Mouse (Mus musculus): ENCODE data around the gene Tubb4b. TPM values are rescaled to one million over a fixed set of nuclear protein-coding genes. Genes with fewer than 3 reads are reported as not detected.

The Tubb4b gene
- polyA plus RNA-seq, 1 experiment from 2014 or later, result 462 TPM

DNA sequence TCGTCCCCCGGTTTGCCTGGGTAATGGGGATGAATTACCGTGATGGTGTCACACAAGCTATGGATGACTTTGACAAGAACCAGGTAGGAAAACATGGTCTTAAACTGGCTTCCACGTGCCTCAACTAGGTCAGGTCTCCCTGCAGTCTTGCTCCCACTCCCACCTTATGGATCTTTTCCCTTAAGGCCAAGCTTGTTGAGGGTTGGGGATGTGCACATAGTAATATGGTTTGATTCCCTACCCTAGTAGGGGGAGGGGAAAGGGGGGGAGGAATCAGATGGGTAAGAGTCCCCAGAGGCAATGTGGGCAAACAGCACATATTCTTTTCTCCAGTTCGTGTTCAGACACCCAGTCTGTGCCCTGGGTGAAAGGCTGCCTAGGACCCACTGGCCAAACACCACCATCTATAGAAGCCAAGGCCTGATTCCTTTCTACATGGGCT lies 3.1 kb downstream of the Tubb4b start:
- Histone ChIP-seq H3K4me3 (replicated peaks) (no peak overlapping the region), H3K9me3 (replicated peaks) (no peaks in the 10 kb centered on the region), H3K27ac (replicated peaks) (no peak overlapping the region), H3K9ac (replicated peaks) (no peak overlapping the region), H3K4me2 (no peak overlapping the region), H3K27me3 (replicated peaks) (no peaks in the 10 kb centered on the region), H3K4me1 (peaks cover 18% of the 10 kb centered on the region), H3K36me3 (peaks cover 5% of the 10 kb centered on the region; the same call in 1 of the 2 replicates)
- WGBS, result 75% methylated on average over 5 of the region's 5 CpGs
- no peak for ATAC-seq (ENCODE audit: low FRiP score)

DNA sequence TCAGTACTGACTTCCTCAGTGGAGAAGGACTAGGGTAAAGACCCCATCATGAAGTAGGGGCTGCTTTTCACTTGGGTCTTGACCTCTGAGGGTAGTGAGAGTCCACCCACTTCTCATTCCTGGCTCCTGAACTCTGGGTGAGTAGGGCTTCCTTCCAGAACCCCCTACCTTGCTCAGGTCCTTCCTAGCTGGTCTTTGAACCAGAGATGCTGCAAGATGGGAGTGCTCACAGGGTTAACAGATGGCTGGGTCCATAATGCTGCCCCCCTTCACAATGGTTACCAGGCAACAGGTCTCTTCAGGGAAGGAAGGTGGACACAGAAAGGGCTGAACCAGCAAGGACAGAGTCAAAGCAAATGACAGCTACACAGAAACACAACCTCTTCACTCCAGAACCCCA lies 6.1 kb downstream of the Tubb4b start, which contains the start of gene Fam166a:
Gene Fam166a, plus strand, starts transcription at position 301 of the 400 bp plus-strand sequence.
- Histone ChIP-seq H3K27ac (replicated peaks) (no peak within 1 kb of the TSS), H3K9ac (replicated peaks) (no peak within 1 kb of the TSS), H3K9me3 (replicated peaks) (no peaks in the 10 kb centered on the region), H3K4me1 (peaks cover 4% of the 10 kb centered on the region), H3K36me3 (peaks cover 5% of the 10 kb centered on the region; the same call in 1 of the 2 replicates), H3K4me3 (replicated peaks) (no peak within 1 kb of the TSS), H3K4me2 (no peak within 1 kb of the TSS), H3K27me3 (replicated peaks) (no peaks in the 10 kb centered on the region)
- no peak for ATAC-seq (ENCODE audit: low FRiP score)

DNA sequence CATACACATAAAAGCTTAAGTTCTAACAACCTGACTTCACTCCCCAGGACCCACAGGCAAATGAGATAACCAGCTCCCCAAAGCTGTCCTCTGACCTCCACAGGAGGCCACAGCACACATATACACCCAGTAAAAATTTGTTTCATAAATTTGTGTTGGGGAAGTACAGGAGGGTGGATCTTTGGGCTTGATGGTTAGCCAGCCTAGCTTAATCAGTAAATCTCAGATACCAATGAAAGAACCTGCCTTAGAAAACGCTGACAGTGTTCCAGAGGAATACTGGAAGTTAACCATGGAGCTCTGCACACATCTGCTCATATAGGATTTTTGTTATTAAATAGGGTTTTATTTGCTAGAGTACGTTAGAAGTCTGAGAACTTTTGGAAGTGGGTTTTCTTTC lies 6.8 kb downstream of the Tubb4b start:
- no peak for ATAC-seq (ENCODE audit: low FRiP score)
- Histone ChIP-seq H3K4me3 (replicated peaks) (no peak overlapping the region), H3K4me2 (no peak overlapping the region)

DNA sequence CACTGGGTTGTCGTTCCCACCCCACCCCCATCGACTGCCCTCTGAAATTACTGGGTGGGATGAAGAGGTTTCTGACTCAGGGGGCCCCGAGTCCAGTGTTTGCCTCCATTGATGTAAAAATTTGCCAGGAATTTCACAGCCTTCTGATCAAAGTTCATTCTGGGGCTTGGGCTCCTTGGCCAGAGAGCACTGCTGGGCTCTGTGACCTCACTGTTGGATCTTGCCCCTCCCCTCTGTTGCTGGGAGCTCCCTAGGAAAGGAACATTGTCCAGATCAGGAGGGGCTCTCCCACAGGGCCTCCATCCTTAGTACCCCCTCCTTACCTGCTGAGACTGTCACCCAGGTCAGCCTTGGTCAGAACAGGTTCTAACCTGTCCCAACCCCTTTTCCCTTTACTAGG lies 10.1 kb downstream of the Tubb4b start, which contains the start of gene Stpg3:
Gene Stpg3, minus strand, starts transcription at position 194 of the 400 bp plus-strand sequence.
- Histone ChIP-seq H3K27ac (replicated peaks) (no peak within 1 kb of the TSS), H3K36me3 (no peaks in the 10 kb centered on the region), H3K4me1 (peaks cover 17% of the 10 kb centered on the region), H3K9me3 (replicated peaks) (no peaks in the 10 kb centered on the region), H3K27me3 (replicated peaks) (peaks cover 4% of the 10 kb centered on the region; the same call in 1 of the 2 replicates), H3K4me3 (replicated peaks) (no peak within 1 kb of the TSS), H3K4me2 (no peak within 1 kb of the TSS), H3K9ac (replicated peaks) (no peak within 1 kb of the TSS)
- ATAC-seq (ENCODE audit: low FRiP score), result no peak
- WGBS, result 75% methylated on average over 3 of the region's 3 CpGs

More for the DNA sequence above, 6.8 kb downstream of the Tubb4b start:
- Histone ChIP-seq H3K36me3 (peaks cover 5% of the 10 kb centered on the region; the same call in 1 of the 2 replicates), H3K4me1 (no peaks in the 10 kb centered on the region), H3K9me3 (replicated peaks) (no peaks in the 10 kb centered on the region), H3K27ac (replicated peaks) (no peak overlapping the region), H3K27me3 (replicated peaks) (peaks cover 3% of the 10 kb centered on the region; the same call in 1 of the 2 replicates), H3K9ac (replicated peaks) (no peak overlapping the region)
- 60% methylated on average over 2 of the region's 2 CpGs for WGBS

DNA sequence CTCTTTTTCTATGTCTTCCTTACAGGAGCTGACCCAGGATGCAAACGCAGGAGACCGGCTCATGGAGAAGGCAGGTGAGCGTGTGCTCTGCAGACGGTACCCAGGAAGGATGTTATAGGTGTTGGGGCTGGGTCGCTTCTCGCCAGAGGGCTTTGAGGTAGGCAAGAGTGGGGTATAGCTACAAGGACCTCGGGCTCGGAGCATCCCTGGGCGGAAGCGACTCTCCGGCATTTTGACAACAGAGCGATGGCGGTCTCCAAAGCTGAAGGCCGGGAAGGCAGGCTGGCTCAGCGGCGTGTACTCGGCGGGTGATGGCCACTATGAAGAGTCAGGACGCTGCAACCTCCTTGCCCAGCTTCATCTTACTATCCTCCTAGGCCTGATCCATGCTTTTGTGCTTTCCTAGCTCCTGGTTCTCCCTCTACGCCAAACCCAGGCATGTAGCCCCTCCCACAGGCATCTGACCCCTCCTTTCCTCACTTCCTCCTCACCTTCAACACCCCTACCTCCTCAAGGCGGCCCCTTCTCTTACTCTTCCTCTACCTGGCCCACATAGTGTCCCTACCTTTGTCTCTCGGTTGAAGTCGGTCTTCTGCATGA lies 11.1 kb downstream of the Tubb4b start:
- no peak overlapping the region for H3K4me3 ChIP-seq (replicated peaks)
- WGBS, result 65% methylated on average over 23 of the region's 23 CpGs
- no peak overlapping the region for H3K27ac ChIP-seq (replicated peaks)
- H3K27me3 ChIP-seq (replicated peaks), result peaks cover 4% of the 10 kb centered on the region; the same call in 1 of the 2 replicates
- peaks cover 26% of the 10 kb centered on the region for H3K4me1 ChIP-seq
- ATAC-seq (ENCODE audit: low FRiP score), result no peak
- H3K36me3 ChIP-seq, result 0 out of 2 replicates have a peak, but pooled peaks cover 7% of the 10 kb centered on the region
- no peak overlapping the region for H3K4me2 ChIP-seq
- no peak overlapping the region for H3K9ac ChIP-seq (replicated peaks)
- H3K9me3 ChIP-seq (replicated peaks), result no peaks in the 10 kb centered on the region

DNA sequence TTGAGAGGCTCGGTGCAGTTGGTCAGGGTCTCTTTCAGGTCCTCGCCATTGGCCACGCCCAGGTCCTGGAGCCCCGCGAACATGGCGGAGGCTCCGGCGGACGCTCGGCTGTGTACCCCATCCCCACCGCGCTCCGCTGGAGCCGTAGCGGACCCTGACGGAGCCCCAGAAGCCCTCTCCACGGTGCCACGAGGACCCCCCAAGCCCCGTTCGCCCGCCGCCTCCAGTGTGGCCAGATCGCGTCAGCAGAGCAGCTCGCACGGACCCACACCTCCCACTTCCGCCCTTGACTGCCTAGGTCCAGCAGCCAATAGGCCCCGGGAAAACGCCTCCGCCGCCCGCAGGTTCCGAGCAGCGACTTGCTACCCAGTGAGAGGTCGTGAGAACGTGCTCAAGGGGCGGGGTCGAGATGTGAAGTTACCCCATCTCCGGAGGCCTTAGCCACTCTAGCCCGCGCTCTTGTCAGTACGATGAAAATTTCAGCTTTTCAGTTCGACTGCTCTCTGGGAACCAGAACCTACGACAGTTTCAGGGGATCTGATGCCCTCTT lies 13.3 kb downstream of the Tubb4b start, which contains the start of gene Nelfb:
Gene Nelfb, minus strand, starts transcription at position 369 of the 550 bp plus-strand sequence.
- Histone ChIP-seq H3K27ac (replicated peaks) (peak within 1 kb of the TSS; percentile 89), H3K4me1 (peaks cover 43% of the 10 kb centered on the region), H3K9ac (replicated peaks) (peak within 1 kb of the TSS; percentile 80), H3K9me3 (replicated peaks) (no peaks in the 10 kb centered on the region), H3K4me2 (peak within 1 kb of the TSS; percentile 66), H3K36me3 (peaks cover 27% of the 10 kb centered on the region), H3K27me3 (replicated peaks) (peaks cover 4% of the 10 kb centered on the region; the same call in 1 of the 2 replicates), H3K4me3 (replicated peaks) (peak within 1 kb of the TSS; percentile 71)
- peak; percentile 91 for ATAC-seq (ENCODE audit: low FRiP score)
- under 1% methylated on average over 44 of the region's 44 CpGs for WGBS

DNA sequence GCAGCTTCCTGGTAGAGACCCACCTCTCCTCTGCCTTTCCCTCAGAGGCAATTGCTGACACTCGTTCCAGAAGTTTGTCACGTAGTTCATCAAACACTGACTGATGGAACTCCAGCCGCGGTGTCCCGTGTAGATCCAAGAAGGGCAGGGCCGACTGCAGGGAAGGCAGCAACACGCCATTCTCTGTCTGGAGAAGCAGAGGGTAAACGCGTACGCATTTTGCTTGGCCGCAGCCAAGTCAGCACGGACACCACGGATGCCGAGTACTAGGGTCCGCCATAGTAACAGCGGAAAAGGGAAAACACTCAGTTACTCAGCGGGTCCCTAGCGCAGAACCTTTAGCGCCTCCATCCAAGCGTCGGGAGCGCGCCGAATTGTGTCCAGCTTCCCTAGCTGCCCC lies 13.8 kb downstream of the Tubb4b start:
- ATAC-seq (ENCODE audit: low FRiP score), result no peak; the same call in 1 of the 2 replicates
- Histone ChIP-seq H3K9ac (replicated peaks) (peak overlapping the region; percentile 80), H3K4me1 (peaks cover 43% of the 10 kb centered on the region), H3K4me2 (peak overlapping the region; percentile 66), H3K27ac (replicated peaks) (peak overlapping the region; percentile 89), H3K4me3 (replicated peaks) (peak overlapping the region; percentile 71), H3K9me3 (replicated peaks) (no peaks in the 10 kb centered on the region), H3K36me3 (peaks cover 32% of the 10 kb centered on the region), H3K27me3 (replicated peaks) (peaks cover 4% of the 10 kb centered on the region; the same call in 1 of the 2 replicates)
- WGBS, result under 1% methylated on average over 24 of the region's 24 CpGs

DNA sequence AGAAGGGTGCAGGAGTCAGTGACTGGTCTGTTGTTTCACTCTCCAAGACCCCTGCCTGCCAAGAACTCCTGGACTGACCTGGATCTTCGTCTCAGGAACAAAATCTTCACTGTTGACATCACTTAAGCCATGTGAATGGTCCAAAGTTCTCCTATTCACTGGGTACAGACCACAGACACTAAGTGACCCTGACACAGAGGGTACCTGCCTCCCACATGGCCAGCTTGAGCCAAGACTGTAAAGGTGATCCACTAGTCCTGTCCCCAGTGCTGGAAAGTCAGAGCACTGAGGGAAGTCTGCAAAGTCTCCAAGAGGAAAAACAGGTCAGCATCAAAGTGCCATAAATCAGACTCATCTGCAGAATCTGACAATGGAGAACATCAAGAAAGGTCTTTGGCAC lies 16.9 kb downstream of the Tubb4b start:
- H3K27me3 ChIP-seq (replicated peaks), result no peaks in the 10 kb centered on the region
- no peak for ATAC-seq (ENCODE audit: low FRiP score)
- H3K4me3 ChIP-seq (replicated peaks), result no peak overlapping the region
- H3K9me3 ChIP-seq (replicated peaks), result no peaks in the 10 kb centered on the region
- no peak overlapping the region for H3K27ac ChIP-seq (replicated peaks)
- peaks cover 63% of the 10 kb centered on the region for H3K36me3 ChIP-seq
- WGBS, result 92% methylated on average over 1 of the region's 1 CpGs
- peaks cover 43% of the 10 kb centered on the region for H3K4me1 ChIP-seq
- H3K4me2 ChIP-seq, result no peak overlapping the region
- H3K9ac ChIP-seq (replicated peaks), result no peak overlapping the region

DNA sequence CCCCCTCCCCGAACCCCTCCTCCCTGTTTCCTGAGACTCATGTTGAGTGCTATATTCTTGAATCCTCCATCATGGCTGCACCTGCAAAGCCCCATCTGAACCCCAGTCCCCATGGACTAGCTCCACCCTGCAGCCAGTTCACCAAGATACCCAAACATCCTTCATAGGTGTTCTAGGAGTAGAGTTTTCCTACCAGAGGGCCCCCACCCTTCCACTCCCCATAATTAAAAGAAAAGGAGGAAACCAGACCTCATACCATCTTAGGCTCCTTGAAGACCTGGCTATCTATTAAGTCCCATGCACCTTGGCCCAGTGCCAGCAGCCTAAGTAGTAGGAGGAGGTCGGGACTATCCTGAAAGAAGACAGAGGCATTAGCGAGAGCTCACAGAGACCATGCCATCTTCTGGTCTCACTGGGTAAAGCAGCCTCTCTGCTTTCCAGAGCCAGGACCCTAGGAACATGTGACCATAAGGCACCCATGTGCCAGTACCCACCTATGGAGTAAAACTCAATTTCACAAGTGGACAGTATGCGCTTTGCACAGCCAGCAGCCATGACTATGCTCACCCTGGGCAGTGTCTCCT lies 20.8 kb downstream of the Tubb4b start:
- no peak for ATAC-seq (ENCODE audit: low FRiP score)
- H3K27ac ChIP-seq (replicated peaks), result no peak overlapping the region
- no peak overlapping the region for H3K4me2 ChIP-seq
- peaks cover 94% of the 10 kb centered on the region for H3K36me3 ChIP-seq
- H3K4me1 ChIP-seq, result peaks cover 20% of the 10 kb centered on the region
- H3K4me3 ChIP-seq (replicated peaks), result no peak overlapping the region
- H3K9me3 ChIP-seq (replicated peaks), result no peaks in the 10 kb centered on the region
- H3K27me3 ChIP-seq (replicated peaks), result no peaks in the 10 kb centered on the region
- 65% methylated on average over 4 of the region's 4 CpGs for WGBS
- no peak overlapping the region for H3K9ac ChIP-seq (replicated peaks)

DNA sequence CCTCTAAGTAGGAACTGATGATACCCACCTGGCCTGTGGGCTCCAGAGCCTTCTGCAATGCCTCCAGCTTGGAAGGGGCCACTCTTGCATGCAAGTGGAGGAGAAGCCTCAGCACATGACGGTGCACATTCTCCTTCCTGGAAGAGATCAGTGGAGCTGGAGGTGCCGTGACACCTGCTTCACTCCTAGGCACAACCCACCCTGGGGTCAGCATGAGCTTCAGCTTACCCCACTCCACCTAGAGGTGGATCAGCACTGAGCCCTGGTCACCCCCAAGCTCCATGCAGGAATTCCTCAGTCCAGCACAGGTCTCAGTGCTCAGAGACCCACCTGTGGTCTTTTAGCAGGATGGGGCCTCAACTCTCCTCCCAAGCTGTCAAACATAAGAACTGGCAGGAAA lies 23.9 kb downstream of the Tubb4b start:
- Histone ChIP-seq H3K4me2 (no peak overlapping the region), H3K9ac (replicated peaks) (no peak overlapping the region), H3K36me3 (peaks cover 67% of the 10 kb centered on the region), H3K9me3 (replicated peaks) (no peaks in the 10 kb centered on the region), H3K4me3 (replicated peaks) (no peak overlapping the region), H3K27me3 (replicated peaks) (peaks cover 23% of the 10 kb centered on the region), H3K4me1 (peaks cover 4% of the 10 kb centered on the region; the same call in 1 of the 2 replicates), H3K27ac (replicated peaks) (no peak overlapping the region)
- no peak for ATAC-seq (ENCODE audit: low FRiP score)
- WGBS, result 94% methylated on average over 2 of the region's 2 CpGs

DNA sequence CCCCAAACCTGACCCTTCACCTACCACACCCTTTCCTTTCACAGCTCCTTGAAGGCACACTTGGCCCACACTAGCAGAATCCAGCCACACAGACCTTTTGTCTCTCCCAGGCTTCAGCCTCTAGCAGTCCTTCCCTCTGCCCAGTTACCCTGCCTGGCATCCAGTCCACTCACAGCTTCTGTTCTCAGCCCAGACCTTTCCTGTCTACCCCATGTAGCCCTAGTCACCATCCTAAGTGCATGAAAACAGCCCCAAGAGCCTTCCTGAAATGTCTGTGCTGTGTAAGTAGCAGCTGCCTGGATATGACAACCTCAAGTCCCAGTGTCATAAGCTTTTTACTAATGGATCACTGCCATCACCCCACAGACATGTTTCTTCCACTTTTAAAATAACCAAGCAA lies 26.6 kb downstream of the Tubb4b start:
- H3K9me3 ChIP-seq (replicated peaks), result no peaks in the 10 kb centered on the region
- no peak overlapping the region for H3K9ac ChIP-seq (replicated peaks)
- H3K4me1 ChIP-seq, result peaks cover 11% of the 10 kb centered on the region
- no peak overlapping the region for H3K4me3 ChIP-seq (replicated peaks)
- no peak overlapping the region for H3K27ac ChIP-seq (replicated peaks)
- no peak overlapping the region for H3K4me2 ChIP-seq
- H3K27me3 ChIP-seq (replicated peaks), result peaks cover 38% of the 10 kb centered on the region
- no peak for ATAC-seq (ENCODE audit: low FRiP score)
- H3K36me3 ChIP-seq, result peaks cover 40% of the 10 kb centered on the region

DNA sequence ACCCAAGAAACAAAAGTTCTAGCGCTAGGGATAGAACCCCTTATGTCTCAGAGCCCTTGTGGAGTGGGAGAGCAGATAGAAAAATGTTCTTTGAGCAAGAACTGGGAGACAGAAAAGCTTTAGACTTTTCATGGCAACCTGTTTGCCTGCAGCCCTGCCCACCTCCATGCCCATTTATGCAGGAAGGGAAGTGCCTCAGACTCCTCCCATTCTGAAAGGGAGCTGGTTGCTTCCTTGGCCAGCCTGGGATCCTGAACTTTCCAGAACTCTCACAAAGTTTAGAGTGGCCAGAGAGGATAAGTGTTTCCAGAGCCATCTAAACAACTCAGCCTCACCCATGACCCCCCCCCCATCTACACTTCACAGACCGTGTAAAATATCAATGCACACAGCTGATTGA lies 27.3 kb downstream of the Tubb4b start:
- 25% methylated on average over 2 of the region's 2 CpGs for WGBS
- no peaks in the 10 kb centered on the region for H3K9me3 ChIP-seq (replicated peaks)
- H3K36me3 ChIP-seq, result peaks cover 32% of the 10 kb centered on the region
- no peak overlapping the region for H3K9ac ChIP-seq (replicated peaks)
- no peak for ATAC-seq (ENCODE audit: low FRiP score)
- peaks cover 13% of the 10 kb centered on the region for H3K4me1 ChIP-seq
- no peak overlapping the region for H3K4me2 ChIP-seq
- H3K4me3 ChIP-seq (replicated peaks), result no peak overlapping the region
- no peak overlapping the region for H3K27ac ChIP-seq (replicated peaks)
- H3K27me3 ChIP-seq (replicated peaks), result peaks cover 38% of the 10 kb centered on the region

Data from neural tube, embryonic 15.5 days (tissue).